Mouse (Mus musculus) midbrain, postnatal 0 days (tissue): ENCODE measurements around the gene Pigz. TPM values are rescaled to one million over a fixed set of nuclear protein-coding genes. Genes with fewer than 3 reads are reported as not detected.

Experiments
- ATAC-seq: fragments of 200-750 bp; cut with Nextera tagmentation; 2 replicates; pipeline ENCODE4 v1.8.0; 2017; ENCODE audit warnings: moderate number of reproducible peaks, mild to moderate bottlenecking, moderate TSS enrichment, moderate library complexity; ENCODE audit not compliant: low FRiP score
- DNase-seq: peaks from one replicate; pipeline ENCODE4 v3.0.0-alpha.2; 2015; ENCODE audit warnings: low spot score
- H3K27ac ChIP-seq: fragments of 300-500 bp; sonication (generic); 2 replicates; pipeline ENCODE4 v1.5.1; 2014; ENCODE audit warnings: low read depth, mild to moderate bottlenecking, low read length, mixed read lengths
- H3K27me3 ChIP-seq: fragments of 300-500 bp; sonication (generic); 2 replicates; pipeline ENCODE4 v1.6.1; 2014; ENCODE audit warnings: low read length, control low read depth, mixed read lengths; ENCODE audit not compliant: insufficient read depth
- H3K36me3 ChIP-seq: fragments of 300-500 bp; sonication (generic); 2 replicates; pipeline ENCODE4 v1.6.1; 2014; ENCODE audit warnings: low read length, control low read depth, mixed read lengths; ENCODE audit not compliant: insufficient read depth
- H3K4me1 ChIP-seq: fragments of 300-500 bp; sonication (generic); 2 replicates; pipeline ENCODE4 v1.6.1; 2014; ENCODE audit warnings: mild to moderate bottlenecking, control low read depth, antibody characterized with exemption, low read length, mixed read lengths; ENCODE audit not compliant: insufficient read depth
- H3K4me2 ChIP-seq: fragments of 300-500 bp; sonication (generic); 2 replicates; pipeline ENCODE4 v1.6.1; 2014; ENCODE audit warnings: low read depth, mild to moderate bottlenecking, low read length, mixed read lengths; ENCODE audit not compliant: poor library complexity, severe bottlenecking
- H3K4me3 ChIP-seq: fragments of 300-500 bp; sonication (generic); 2 replicates; pipeline ENCODE4 v1.5.1; 2014; ENCODE audit warnings: low read depth, mild to moderate bottlenecking, low read length, moderate library complexity
- H3K9ac ChIP-seq: fragments of 300-500 bp; sonication (generic); replicated peaks from 2 replicates; pipeline ENCODE4 v1.6.1; 2014; ENCODE audit warnings: mild to moderate bottlenecking, low read length, moderate library complexity, mixed read lengths; ENCODE audit not compliant: poor library complexity, severe bottlenecking
- H3K9me3 ChIP-seq: fragments of 300-500 bp; sonication (generic); 2 replicates; pipeline ENCODE4 v1.6.1; 2016; ENCODE audit warnings: low read length, control low read depth
- CTCF ChIP-seq: IDR thresholded peaks from 2 replicates; pipeline ENCODE4 v1.5.1; 2016; ENCODE audit warnings: antibody characterized with exemption, mild to moderate bottlenecking
- microRNA-seq: library from miRNA; unstranded; fragments of <30 nt; microRNA quantifications from one replicate; pipeline ENCODE4, GENCODE M21; 2016; ENCODE audit warnings: borderline number of aligned reads
- polyA plus RNA-seq: library from polyadenylated mRNA; unstranded; fragments of >200 nt; fragmentation: Nextera tagmentation; extraction: Ambion mirVana; gene quantifications from 2 replicates; pipeline ENCODE4 v1.2.1, GENCODE M21; 2015
- total RNA-seq: library from RNA; depleted of rRNA; stranded (reverse); fragments of >200 nt; gene quantifications from 2 replicates; pipeline ENCODE4 v1.2.3, GENCODE M21; 2014; rRNA removed

Gene Pigz
- total and polyA plus RNA-seq, 2 experiments from 2014 or later = 2.1 to 2.5 TPM

DNA sequence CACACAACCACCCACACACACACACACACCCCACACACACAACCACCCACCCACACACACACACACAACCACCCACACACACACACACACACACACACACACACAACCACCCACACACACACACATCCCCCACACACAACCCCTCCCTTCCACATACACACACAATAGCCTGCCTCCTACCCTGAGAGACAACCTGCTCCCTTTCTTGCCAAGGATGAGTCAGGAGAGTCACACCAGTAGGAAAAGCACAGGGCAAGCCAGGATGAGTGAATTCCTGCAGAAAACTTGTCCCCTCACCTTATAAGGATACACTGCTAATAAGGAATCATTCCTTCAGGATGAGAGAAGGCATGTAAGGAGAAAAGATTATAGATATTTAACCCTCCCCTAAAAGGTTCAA lies 60.3 kb downstream of the Pigz start:
- no peak for TF ChIP-seq CTCF
- Histone ChIP-seq H3K27me3 (no peaks in the 10 kb centered on the region), H3K36me3 (peaks cover 14% of the 10 kb centered on the region), H3K4me2 (no peak overlapping the region), H3K9ac (no peak overlapping the region), H3K9me3 (no peaks in the 10 kb centered on the region), H3K4me3 (no peak overlapping the region), H3K4me1 (no peaks in the 10 kb centered on the region), H3K27ac (no peak overlapping the region)
- DNase-seq = no peak
- no peak for ATAC-seq

Small RNA genes lying within 50 kb of the gene (microRNA-seq; reads per million reads assigned to microRNA genes)
- gene Gm26269 = not detected

Other genes starting within 250 kb of the Pigz start
- gene Meltf, start 55.0 kb upstream of the Pigz start, total RNA-seq = 0.19 and 0.22 TPM in 2 replicates
- 0.25 and 0.27 TPM in 2 replicates for gene Meltf, start 55.0 kb upstream of the Pigz start, polyA plus RNA-seq
- gene 0610012G03Rik, start 14.6 kb downstream of the Pigz start, total RNA-seq = 95.0 and 98.0 TPM in 2 replicates
- 139 and 143 TPM in 2 replicates for gene 0610012G03Rik, start 14.6 kb downstream of the Pigz start, polyA plus RNA-seq
- gene Ncbp2, start 14.7 kb downstream of the Pigz start, total RNA-seq = 25.9 and 31.5 TPM in 2 replicates
- 65.7 and 73.2 TPM in 2 replicates for gene Ncbp2, start 14.7 kb downstream of the Pigz start, polyA plus RNA-seq
- 23.3 and 26.5 TPM in 2 replicates for gene Senp5, start 69.4 kb downstream of the Pigz start, total RNA-seq
- gene Senp5, start 69.4 kb downstream of the Pigz start, polyA plus RNA-seq = 10.1 and 12.8 TPM in 2 replicates
- gene Pak2, start 145.5 kb downstream of the Pigz start, total RNA-seq = 35.3 and 37.1 TPM in 2 replicates
- gene Pak2, start 145.5 kb downstream of the Pigz start, polyA plus RNA-seq = 23.0 and 26.0 TPM in 2 replicates
- gene Pigx, start 165.9 kb downstream of the Pigz start, total RNA-seq = 38.8 and 53.2 TPM in 2 replicates
- 90.4 and 91.3 TPM in 2 replicates for gene Pigx, start 165.9 kb downstream of the Pigz start, polyA plus RNA-seq
- gene Cep19, start 165.9 kb downstream of the Pigz start, total RNA-seq = 29.9 and 34.7 TPM in 2 replicates
- 54.3 and 57.3 TPM in 2 replicates for gene Cep19, start 165.9 kb downstream of the Pigz start, polyA plus RNA-seq
- gene Nrros, start 231.7 kb downstream of the Pigz start, total RNA-seq = 9.9 and 11.3 TPM in 2 replicates
- gene Nrros, start 231.7 kb downstream of the Pigz start, polyA plus RNA-seq = 4.9 and 5.8 TPM in 2 replicates
- not detected in 2 replicates for gene Bex6, start 246.0 kb downstream of the Pigz start, total RNA-seq
- not detected in 2 replicates for gene Bex6, start 246.0 kb downstream of the Pigz start, polyA plus RNA-seq